Mouse (Mus musculus): ENCODE measurements around the gene Slfnl1. TPM values are rescaled to one million over a fixed set of nuclear protein-coding genes. Genes with fewer than 3 reads are reported as not detected.

Slfnl1 gene
- total RNA-seq, 2 experiments from 2014 or later: 0.56 to 0.66 TPM

DNA sequence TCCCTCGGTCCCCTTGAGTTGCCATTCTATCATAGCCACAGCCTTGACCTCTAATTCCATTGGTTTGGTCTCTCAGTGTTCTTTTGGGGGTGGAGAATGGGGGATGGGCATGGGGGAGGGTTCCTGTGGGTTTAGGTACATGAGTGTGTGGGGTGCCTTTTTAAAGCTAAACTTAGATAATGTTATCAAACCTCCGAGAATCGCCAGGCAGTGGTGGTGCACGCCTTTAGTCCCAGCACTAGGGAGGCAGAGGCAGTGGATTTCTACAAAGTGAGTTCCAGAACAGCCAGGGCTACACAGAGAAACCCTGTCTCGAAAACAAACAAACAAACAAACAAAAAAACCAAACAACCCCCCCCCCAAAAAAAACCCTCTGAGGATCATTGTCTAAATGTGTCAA lies 48.9 kb downstream of the Slfnl1 start:
- DNase-seq: no peak
- intact Hi-C loops (cut with DNase I): loop anchor here (10.0 kb wide), 1 partner anchor 334 kb away; no protein-coding TSS in a partner anchor

- intact Hi-C loops (cut with DNase I): loop anchor here (10.0 kb wide), 1 partner anchor 333 kb away; no protein-coding TSS in a partner anchor
Observed at GRCm38 (mm10) chr4:120581711-120582110, 49.7 kb downstream of the Slfnl1 start.

More at GRCm38 (mm10) chr4:120581711-120582110, 49.7 kb downstream of the Slfnl1 start:
- no peak for DNase-seq

Other genes with a start within 250 kb of the Slfnl1 start
- gene Foxo6, start 244.9 kb upstream of the Slfnl1 start, total RNA-seq (2021): 10 to 100 TPM; 45.7 to 46.8 TPM
- gene Scmh1, start 127.0 kb upstream of the Slfnl1 start, total RNA-seq (2021): 100 to 1,000 TPM; 126 to 134 TPM
- gene Ctps, start 38.0 kb downstream of the Slfnl1 start, total RNA-seq (2021): 10 to 100 TPM; 72.0 to 72.1 TPM
- not detected for gene Gm8439, start 56.5 kb downstream of the Slfnl1 start, total RNA-seq (2021)
- gene Cited4, start 134.3 kb downstream of the Slfnl1 start, total RNA-seq (2021): 1 to 10 TPM; 2.9 to 3.5 TPM
- 10 to 100 TPM; 19.6 to 21.1 TPM for gene Kcnq4, start 216.4 kb downstream of the Slfnl1 start, total RNA-seq (2021)